Mouse (Mus musculus): ENCODE data around the gene Lad1. TPM values are rescaled to one million over a fixed set of nuclear protein-coding genes. Genes with fewer than 3 reads are reported as not detected.

Gene Lad1
- polyA plus RNA-seq (2015; fragmentation: Nextera tagmentation; extraction: Ambion mirVana): 63.8 and 67.8 TPM in 2 replicates

DNA sequence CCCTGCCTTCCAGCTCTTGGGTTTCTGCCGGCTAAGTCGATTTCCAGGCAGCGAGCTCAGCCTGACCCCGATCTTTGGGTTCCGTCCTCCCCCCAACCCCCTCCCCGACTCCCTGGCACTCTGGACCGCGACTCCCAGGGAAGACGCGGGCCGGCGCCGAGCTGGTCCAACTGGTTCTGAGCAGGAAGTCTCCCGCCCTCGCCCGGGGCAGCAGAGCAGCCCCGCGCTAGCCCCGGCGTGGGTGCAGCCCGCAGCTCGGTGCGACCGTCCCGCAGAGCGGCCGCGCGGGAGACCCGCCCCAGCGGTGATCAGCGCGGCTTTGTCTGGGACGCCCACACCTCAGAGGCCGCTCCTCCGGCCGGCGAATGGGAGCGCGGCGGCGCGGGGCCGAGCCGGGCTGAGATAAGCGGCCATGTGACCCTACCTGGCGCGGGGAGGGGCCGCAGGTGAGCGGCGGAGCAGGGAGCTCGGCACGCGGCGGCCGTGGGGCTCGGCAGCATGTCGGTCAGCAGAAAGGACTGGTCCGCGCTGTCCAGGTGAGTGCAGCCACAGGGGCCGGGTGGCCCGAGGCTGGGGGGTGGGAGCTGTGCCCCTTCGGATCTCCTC lies at the start of gene Lad1:
Gene Lad1 (plus strand): TSS at position 118 of the 606 bp plus-strand sequence.
- H3K36me3 ChIP-seq: no peaks in the 10 kb centered on the region
- peaks cover 16% of the 10 kb centered on the region for H3K4me1 ChIP-seq
- H3K9me3 ChIP-seq: no peaks in the 10 kb centered on the region
- no peak for ATAC-seq (ENCODE audit: insufficient number of reproducible peaks, low FRiP score, low TSS enrichment, low read depth)
- whole genome bisulfite sequencing: under 1% methylated on average over 62 of the region's 63 CpGs
- H3K4me3 ChIP-seq: peak within 1 kb of the TSS; percentile 53
- H3K27me3 ChIP-seq: peaks cover 53% of the 10 kb centered on the region
- H3K27ac ChIP-seq: 0 out of 2 replicates have a peak within 1 kb of the TSS, but pooled peaks have one; percentile 11
- peak within 1 kb of the TSS; percentile 93 for H3K4me2 ChIP-seq
- peak within 1 kb of the TSS; percentile 37 for H3K9ac ChIP-seq

DNA sequence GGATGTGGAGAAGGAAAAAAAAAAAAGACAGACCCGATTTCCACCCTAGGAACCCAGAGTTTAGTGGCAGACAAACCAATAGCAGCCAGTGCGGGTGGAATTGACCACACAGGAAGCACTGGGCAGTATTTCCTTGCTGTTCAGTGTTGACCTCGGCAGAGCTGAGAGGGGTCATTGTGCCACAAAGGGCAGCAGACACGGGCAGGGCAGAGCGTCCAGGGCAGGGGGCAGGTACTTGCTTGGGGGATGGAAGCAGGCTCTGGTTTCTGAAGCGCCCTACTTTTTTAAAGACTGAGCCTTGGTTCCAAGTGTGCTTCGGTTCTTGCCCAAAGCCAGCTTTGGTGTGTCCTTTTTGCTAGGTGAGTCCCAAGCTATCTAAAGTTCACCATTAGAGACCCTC lies 48.2 kb upstream of the Lad1 start:
- Histone ChIP-seq H3K36me3 (peaks cover 25% of the 10 kb centered on the region), H3K27me3 (no peaks in the 10 kb centered on the region), H3K9me3 (no peaks in the 10 kb centered on the region), H3K27ac (peak overlapping the region; percentile 74), H3K9ac (no peak overlapping the region), H3K4me1 (peaks cover 60% of the 10 kb centered on the region), H3K4me3 (no peak overlapping the region), H3K4me2 (no peak overlapping the region)
- no peak for ATAC-seq (ENCODE audit: insufficient number of reproducible peaks, low FRiP score, low TSS enrichment, low read depth)
- WGBS: 70% methylated on average over 7 of the region's 7 CpGs

DNA sequence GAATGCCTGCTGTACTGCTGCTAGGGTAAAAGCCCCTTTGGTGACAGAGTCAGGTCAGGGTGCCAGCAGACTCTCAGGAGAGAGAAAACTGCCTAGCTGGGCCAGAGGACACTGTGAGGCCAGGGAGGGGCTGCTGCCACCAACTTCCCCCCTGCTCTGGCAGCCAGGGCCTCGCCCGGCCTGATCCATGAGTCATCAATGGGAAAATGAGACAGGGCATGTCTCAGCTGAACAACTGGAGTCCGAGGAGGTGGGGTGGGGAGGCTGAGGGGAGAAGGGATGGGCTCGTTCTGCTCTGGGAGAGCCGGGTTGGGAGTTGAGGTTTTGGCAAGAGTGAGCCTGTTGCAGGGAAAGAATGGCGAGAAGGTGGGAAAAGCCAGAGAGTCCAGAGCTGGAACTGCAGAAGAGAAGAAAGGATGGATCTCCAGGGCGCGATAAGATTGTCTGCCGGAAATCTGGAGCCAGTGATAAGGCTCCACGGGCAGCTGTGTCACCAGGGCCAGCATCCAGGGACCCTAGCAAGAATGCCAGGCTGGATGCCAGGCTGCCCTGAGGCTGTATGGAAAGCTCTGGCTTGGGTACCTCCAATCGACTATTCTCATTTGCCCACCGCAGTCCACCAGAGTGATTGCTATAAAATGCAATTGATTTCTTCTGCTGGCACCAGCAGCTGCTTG lies 47.4 kb upstream of the Lad1 start:
- H3K9ac ChIP-seq: no peak overlapping the region
- H3K4me3 ChIP-seq: no peak overlapping the region
- ATAC-seq (ENCODE audit: insufficient number of reproducible peaks, low FRiP score, low TSS enrichment, low read depth): peak; percentile 67
- peaks cover 25% of the 10 kb centered on the region for H3K36me3 ChIP-seq
- 25% methylated on average over 12 of the region's 12 CpGs for WGBS
- no peak overlapping the region for H3K4me2 ChIP-seq
- peak overlapping the region; percentile 74 for H3K27ac ChIP-seq
- H3K4me1 ChIP-seq: peaks cover 53% of the 10 kb centered on the region
- no peaks in the 10 kb centered on the region for H3K27me3 ChIP-seq
- H3K9me3 ChIP-seq: no peaks in the 10 kb centered on the region

DNA sequence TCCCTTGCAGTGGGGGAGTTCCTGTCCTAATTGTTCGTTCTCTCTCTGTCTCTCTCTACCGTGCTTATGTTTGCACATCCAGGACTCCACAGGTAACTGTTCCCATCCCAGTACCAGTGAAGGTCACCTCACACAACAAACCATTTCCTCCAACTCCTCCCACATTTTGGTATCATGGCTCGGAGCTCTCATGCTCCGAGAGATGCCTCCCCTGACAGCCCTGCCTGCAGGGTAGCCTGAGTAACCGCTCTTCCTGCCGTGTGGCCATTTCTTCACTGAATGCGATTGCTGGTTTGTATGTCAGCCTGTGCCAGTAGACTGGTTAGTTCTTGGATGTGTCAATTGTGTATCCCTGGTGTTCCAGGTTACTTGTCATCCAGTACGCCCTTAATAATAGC lies 46.8 kb upstream of the Lad1 start:
- Histone ChIP-seq H3K4me3 (no peak overlapping the region), H3K9ac (no peak overlapping the region), H3K27me3 (no peaks in the 10 kb centered on the region), H3K27ac (peak overlapping the region; percentile 74), H3K4me1 (peaks cover 51% of the 10 kb centered on the region), H3K36me3 (peaks cover 25% of the 10 kb centered on the region), H3K9me3 (no peaks in the 10 kb centered on the region), H3K4me2 (no peak overlapping the region)
- WGBS: 63% methylated on average over 8 of the region's 8 CpGs
- no peak for ATAC-seq (ENCODE audit: insufficient number of reproducible peaks, low FRiP score, low TSS enrichment, low read depth)

DNA sequence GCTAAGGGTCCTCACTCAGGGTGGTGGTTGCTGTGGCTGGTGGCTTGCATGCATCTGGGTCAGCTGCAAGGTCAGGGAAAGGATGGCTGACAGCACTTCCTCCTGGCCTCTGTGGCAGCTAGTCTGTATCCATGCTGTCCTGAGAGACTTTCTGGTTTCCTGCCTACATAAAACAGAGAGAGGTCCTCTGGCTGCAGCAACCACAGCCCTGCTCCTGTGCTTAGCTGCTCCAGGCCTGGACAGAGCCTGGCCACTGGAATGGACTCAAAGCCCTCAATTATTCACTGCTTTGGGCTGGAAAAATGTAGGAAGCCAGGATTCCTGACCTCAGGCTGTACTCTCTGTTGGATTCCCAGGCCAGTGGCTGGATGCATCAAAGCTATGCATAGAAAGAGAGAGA lies 41.8 kb upstream of the Lad1 start:
- no peak for ATAC-seq (ENCODE audit: insufficient number of reproducible peaks, low FRiP score, low TSS enrichment, low read depth)
- Histone ChIP-seq H3K4me3 (no peak overlapping the region), H3K27me3 (no peaks in the 10 kb centered on the region), H3K4me2 (no peak overlapping the region), H3K9me3 (no peaks in the 10 kb centered on the region), H3K27ac (peak overlapping the region; percentile 50; the same call in 1 of the 2 replicates), H3K4me1 (peaks cover 26% of the 10 kb centered on the region), H3K36me3 (no peaks in the 10 kb centered on the region), H3K9ac (no peak overlapping the region)

DNA sequence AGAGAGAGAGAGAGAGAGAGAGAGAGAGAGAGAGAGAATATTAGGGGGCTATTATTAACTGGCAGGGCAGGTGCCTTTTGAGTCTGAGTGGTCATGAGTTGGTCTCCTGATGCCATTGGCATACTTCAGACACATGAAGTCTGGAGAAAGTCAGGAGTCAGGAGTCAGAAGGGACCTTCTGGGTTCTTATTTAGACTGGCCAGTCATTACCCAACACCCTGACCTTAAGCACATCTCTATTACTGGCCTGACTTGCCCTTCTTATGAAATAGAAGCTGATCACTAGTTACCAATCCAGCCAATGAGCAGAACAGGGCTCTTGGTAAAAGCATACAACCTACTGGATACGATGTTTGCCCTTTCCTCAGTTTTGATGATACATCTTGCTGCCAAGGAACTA lies 41.4 kb upstream of the Lad1 start:
- Histone ChIP-seq H3K4me2 (no peak overlapping the region), H3K27ac (no peak overlapping the region), H3K36me3 (no peaks in the 10 kb centered on the region), H3K9me3 (no peaks in the 10 kb centered on the region), H3K4me1 (peaks cover 23% of the 10 kb centered on the region), H3K4me3 (no peak overlapping the region), H3K9ac (no peak overlapping the region), H3K27me3 (no peaks in the 10 kb centered on the region)
- ATAC-seq (ENCODE audit: insufficient number of reproducible peaks, low FRiP score, low TSS enrichment, low read depth): no peak
- 91% methylated on average over 1 of the region's 1 CpGs for WGBS

DNA sequence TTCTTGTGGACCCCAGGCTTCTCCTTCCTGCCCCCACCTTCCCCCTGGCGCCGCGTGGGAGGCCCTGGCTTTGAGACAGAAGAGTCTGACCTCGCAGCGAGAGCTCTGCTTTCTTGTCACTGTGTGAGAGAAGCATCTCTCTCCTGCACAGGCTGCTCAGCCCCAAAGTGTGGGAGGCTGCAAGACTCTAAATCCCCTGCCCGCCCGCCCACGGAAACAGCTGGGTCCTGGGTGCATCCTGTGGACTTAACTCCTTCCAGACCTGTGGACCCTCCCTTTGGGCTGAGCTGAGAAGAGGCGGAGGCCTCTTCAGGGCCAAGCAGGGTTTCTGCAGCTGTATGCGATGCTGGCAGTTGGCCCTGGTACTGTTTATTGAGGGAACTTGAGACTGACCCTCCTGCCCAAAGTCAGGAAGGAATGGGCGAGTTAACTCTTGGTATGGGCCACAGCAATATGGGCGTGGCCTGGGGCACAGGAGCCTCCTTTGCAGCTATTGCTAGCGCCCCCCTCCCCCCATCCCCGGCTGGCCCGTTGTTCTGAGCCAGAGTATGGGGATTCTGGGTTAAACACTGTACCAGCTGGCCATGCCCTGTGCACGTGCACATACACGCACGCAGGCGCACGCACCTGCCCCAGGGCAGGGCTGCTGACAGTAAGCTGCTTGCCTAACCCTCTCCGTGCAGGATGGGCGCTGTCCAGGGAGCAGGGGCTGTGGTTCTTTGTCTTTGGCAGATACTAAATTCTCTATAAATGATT lies 39.4 kb upstream of the Lad1 start, which contains the start of gene Tnni1:
Gene Tnni1 (plus strand): TSS at position 655 of the 756 bp plus-strand sequence.
- peaks cover 22% of the 10 kb centered on the region for H3K4me1 ChIP-seq
- no peaks in the 10 kb centered on the region for H3K27me3 ChIP-seq
- peak within 1 kb of the TSS; percentile 73 for H3K27ac ChIP-seq
- H3K9me3 ChIP-seq: no peaks in the 10 kb centered on the region
- H3K9ac ChIP-seq: no peak within 1 kb of the TSS
- 17% methylated on average over 22 of the region's 22 CpGs for WGBS
- no peak within 1 kb of the TSS; the same call in 1 of the 2 replicates for H3K4me3 ChIP-seq
- peak; percentile 72 for ATAC-seq (ENCODE audit: insufficient number of reproducible peaks, low FRiP score, low TSS enrichment, low read depth)
- peak within 1 kb of the TSS; percentile 27; the same call in 1 of the 2 replicates for H3K4me2 ChIP-seq
- H3K36me3 ChIP-seq: no peaks in the 10 kb centered on the region

DNA sequence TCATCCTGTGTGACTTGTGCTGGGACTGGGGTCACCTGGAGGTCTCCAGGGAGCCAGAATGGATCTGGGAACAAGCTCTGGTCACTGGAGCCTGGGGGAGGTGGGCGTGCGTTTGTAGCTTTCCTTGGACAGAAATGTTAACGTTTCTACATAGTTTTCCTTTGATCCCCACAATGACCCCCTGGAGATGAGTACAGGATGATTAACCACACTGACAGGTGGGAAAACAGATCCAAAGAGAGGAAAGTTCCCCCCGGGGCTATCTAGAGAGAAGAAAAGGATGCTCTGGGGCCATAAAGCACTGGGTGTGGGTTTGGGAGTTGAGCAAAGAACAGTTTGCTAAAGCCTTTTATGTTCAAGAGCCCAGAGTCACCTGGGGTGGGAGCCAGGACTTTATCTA lies 37.7 kb upstream of the Lad1 start:
- Histone ChIP-seq H3K4me1 (peaks cover 22% of the 10 kb centered on the region), H3K4me2 (no peak overlapping the region), H3K4me3 (no peak overlapping the region), H3K27ac (no peak overlapping the region), H3K9me3 (no peaks in the 10 kb centered on the region), H3K9ac (no peak overlapping the region), H3K36me3 (no peaks in the 10 kb centered on the region), H3K27me3 (no peaks in the 10 kb centered on the region)
- no peak for ATAC-seq (ENCODE audit: insufficient number of reproducible peaks, low FRiP score, low TSS enrichment, low read depth)
- 28% methylated on average over 4 of the region's 4 CpGs for WGBS

DNA sequence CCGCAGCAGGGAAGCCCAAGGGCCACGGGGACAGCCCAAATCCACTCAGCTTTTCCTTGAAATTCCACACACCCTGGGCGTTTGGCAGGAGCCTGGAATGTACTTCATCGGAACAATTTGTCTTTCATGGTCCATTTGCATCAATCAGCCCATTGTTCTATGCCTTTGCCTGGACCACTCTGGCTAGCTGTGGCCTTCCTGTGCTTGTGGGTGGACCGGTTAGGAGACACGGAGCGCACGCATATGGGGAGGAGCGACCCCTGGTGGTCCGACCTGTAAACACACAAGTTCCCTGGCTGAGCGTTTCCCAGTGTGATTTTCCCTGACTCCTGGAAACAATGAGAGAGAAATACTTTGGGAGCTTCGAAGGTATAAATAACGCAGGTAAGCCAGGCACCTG lies 37.2 kb upstream of the Lad1 start:
- 12% methylated on average over 13 of the region's 13 CpGs for WGBS
- Histone ChIP-seq H3K9ac (no peak overlapping the region), H3K27me3 (no peaks in the 10 kb centered on the region), H3K4me2 (no peak overlapping the region), H3K27ac (no peak overlapping the region), H3K4me3 (no peak overlapping the region), H3K36me3 (no peaks in the 10 kb centered on the region), H3K4me1 (peaks cover 22% of the 10 kb centered on the region), H3K9me3 (no peaks in the 10 kb centered on the region)
- no peak for ATAC-seq (ENCODE audit: insufficient number of reproducible peaks, low FRiP score, low TSS enrichment, low read depth)

DNA sequence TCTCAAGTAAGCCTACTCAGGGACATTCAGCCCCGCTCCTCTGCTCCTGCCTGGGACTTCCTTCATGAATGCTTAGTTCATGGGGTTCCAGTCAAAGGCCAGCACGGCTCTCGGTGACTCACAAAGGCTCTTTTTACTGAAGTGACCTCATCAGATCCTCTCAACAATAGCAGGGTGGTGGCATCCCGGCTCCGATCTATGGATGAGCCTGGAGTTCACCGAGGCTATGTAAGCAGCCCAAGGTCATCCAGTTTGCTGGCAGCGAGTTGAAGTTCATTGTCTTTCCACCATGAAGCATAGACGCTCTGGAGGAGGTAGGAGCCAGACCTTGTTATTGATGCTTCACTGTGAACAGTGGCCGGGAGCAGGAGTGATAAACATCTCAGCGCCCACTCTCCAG lies 35.6 kb upstream of the Lad1 start:
- Histone ChIP-seq H3K36me3 (no peaks in the 10 kb centered on the region), H3K9ac (no peak overlapping the region), H3K27me3 (no peaks in the 10 kb centered on the region), H3K27ac (no peak overlapping the region), H3K4me2 (no peak overlapping the region), H3K9me3 (no peaks in the 10 kb centered on the region), H3K4me3 (no peak overlapping the region), H3K4me1 (peaks cover 22% of the 10 kb centered on the region)
- 78% methylated on average over 10 of the region's 10 CpGs for WGBS
- ATAC-seq (ENCODE audit: insufficient number of reproducible peaks, low FRiP score, low TSS enrichment, low read depth): no peak

DNA sequence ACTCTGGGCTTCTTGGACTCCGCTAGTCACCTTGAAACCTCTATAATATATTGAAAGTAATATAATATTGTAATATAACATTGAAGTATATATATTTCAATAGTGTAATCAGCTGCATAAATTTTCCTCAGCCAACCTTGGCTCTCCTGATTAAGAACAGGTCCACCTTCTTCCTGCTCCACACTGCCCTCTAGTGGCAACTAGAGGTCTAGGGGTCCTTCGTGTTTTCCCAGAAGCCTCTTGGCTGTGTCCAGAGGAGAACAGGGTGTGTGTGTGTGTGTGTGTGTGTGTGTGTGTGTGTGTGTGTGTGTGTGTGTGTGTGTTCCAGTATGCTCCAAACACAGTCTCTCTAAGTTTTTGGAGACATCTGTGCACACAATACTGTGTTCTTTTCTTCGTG lies 30.6 kb upstream of the Lad1 start:
- WGBS: 44% methylated on average over 3 of the region's 3 CpGs
- Histone ChIP-seq H3K9ac (no peak overlapping the region), H3K4me3 (no peak overlapping the region), H3K4me2 (no peak overlapping the region), H3K9me3 (no peaks in the 10 kb centered on the region), H3K4me1 (peaks cover 9% of the 10 kb centered on the region; the same call in 1 of the 2 replicates), H3K27ac (no peak overlapping the region), H3K36me3 (no peaks in the 10 kb centered on the region), H3K27me3 (no peaks in the 10 kb centered on the region)
- no peak for ATAC-seq (ENCODE audit: insufficient number of reproducible peaks, low FRiP score, low TSS enrichment, low read depth)

DNA sequence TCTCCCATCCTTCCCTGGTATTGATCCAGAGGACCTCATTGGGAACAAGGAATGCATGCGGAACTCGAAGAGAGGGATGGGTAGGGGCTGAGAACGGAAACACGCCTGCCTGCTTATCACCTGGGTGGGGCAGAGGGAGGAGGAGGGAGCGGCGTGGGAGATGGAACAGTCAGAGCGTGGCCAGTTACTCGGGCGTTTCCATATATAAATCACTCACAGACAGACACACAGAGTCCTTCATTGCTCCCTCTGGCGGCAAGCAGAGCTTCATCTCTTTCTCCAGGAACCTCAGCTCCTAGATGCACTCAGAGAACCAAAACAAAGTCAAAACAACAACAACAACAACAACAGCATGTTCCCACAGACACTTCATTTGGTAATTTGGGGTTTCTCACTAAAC lies 29.7 kb upstream of the Lad1 start:
- WGBS: 22% methylated on average over 10 of the region's 10 CpGs
- ATAC-seq (ENCODE audit: insufficient number of reproducible peaks, low FRiP score, low TSS enrichment, low read depth): no peak
- no peak overlapping the region for H3K9ac ChIP-seq

More for the DNA sequence above, 29.7 kb upstream of the Lad1 start:
- no peak overlapping the region for H3K4me2 ChIP-seq
- H3K4me3 ChIP-seq: no peak overlapping the region
- no peaks in the 10 kb centered on the region for H3K36me3 ChIP-seq
- peaks cover 15% of the 10 kb centered on the region for H3K4me1 ChIP-seq
- no peak overlapping the region for H3K27ac ChIP-seq
- no peaks in the 10 kb centered on the region for H3K9me3 ChIP-seq
- no peaks in the 10 kb centered on the region for H3K27me3 ChIP-seq

Measured in limb, embryonic 15.5 days (tissue).